Mouse (Mus musculus) 3134 (cell line): ENCODE data around the gene Upf1.
A peak's percentile ranks its signal among the peaks of the same experiment; 100 is the strongest.

Experiments
- DNase-seq: peaks from one replicate; pipeline ENCODE4 v3.0.0-alpha.2; 2011; ENCODE audit warnings: low spot score; ENCODE audit not compliant: insufficient read length; ENCODE audit errors: extremely low read depth

Gene Upf1

GRCm38 (mm10) chr8:70353194-70353817 is at the start of gene Upf1:
Gene Upf1 (minus strand): TSS chr8:70353278.
- DNase-seq, result peak; percentile 95

GRCm38 (mm10) chr8:70397611-70398563 is 44.8 kb upstream of the Upf1 start:
- DNase-seq, result no peak

GRCm38 (mm10) chr8:70396184-70396583 is 43.1 kb upstream of the Upf1 start:
- no peak for DNase-seq

- peak; percentile 69 for DNase-seq
Measured at GRCm38 (mm10) chr8:70395649-70396048, 42.6 kb upstream of the Upf1 start.

GRCm38 (mm10) chr8:70394269-70394998 is 41.4 kb upstream of the Upf1 start:
- DNase-seq, result no peak

- DNase-seq, result no peak
Measured at GRCm38 (mm10) chr8:70393087-70393486, 40.0 kb upstream of the Upf1 start.

- DNase-seq, result peak; percentile 34
Measured at GRCm38 (mm10) chr8:70389678-70390077, 36.6 kb upstream of the Upf1 start.

GRCm38 (mm10) chr8:70383287-70383686 is 30.2 kb upstream of the Upf1 start:
- DNase-seq, result peak; percentile 41

GRCm38 (mm10) chr8:70380069-70380468 is 27.0 kb upstream of the Upf1 start:
- DNase-seq, result no peak

GRCm38 (mm10) chr8:70377049-70377448 is 24.0 kb upstream of the Upf1 start:
- DNase-seq, result no peak

- no peak for DNase-seq
Measured at GRCm38 (mm10) chr8:70376275-70376741, 23.2 kb upstream of the Upf1 start.

GRCm38 (mm10) chr8:70375212-70375859 is 22.3 kb upstream of the Upf1 start:
- no peak for DNase-seq

GRCm38 (mm10) chr8:70374318-70374927 is 21.3 kb upstream of the Upf1 start:
- no peak for DNase-seq

GRCm38 (mm10) chr8:70373397-70374317 is 20.6 kb upstream of the Upf1 start, which contains the start of gene Comp:
Gene Comp (plus strand): TSS chr8:70373558.
- DNase-seq, result no peak

- peak; percentile 79 for DNase-seq
Measured at GRCm38 (mm10) chr8:70371951-70372350, 18.9 kb upstream of the Upf1 start.

GRCm38 (mm10) chr8:70370476-70370875 is 17.4 kb upstream of the Upf1 start:
- DNase-seq, result no peak

GRCm38 (mm10) chr8:70366588-70366987 is 13.5 kb upstream of the Upf1 start:
- no peak for DNase-seq

GRCm38 (mm10) chr8:70364066-70364465 is 11.0 kb upstream of the Upf1 start:
- DNase-seq, result peak; percentile 66

- no peak for DNase-seq
Measured at GRCm38 (mm10) chr8:70361484-70362032, 8.5 kb upstream of the Upf1 start.
